Mouse (Mus musculus) heart, adult 8-10 months (tissue): ENCODE measurements around the gene Gm4737. TPM values are rescaled to one million over a fixed set of nuclear protein-coding genes. Genes with fewer than 3 reads are reported as not detected.
"Not testable (repeated sequence)": the region's sequence is repeated elsewhere in the genome, so short reads cannot be mapped to it uniquely, and the experiment has no call there.

Experiments used
- DNase-seq: peaks from one replicate; pipeline ENCODE4 v3.0.0; 2022; ENCODE audit warnings: low spot score
- total RNA-seq, 4 experiments: library from RNA; stranded (reverse); gene quantifications; 2 replicates each; pipeline ENCODE4 v1.2.4; 2022

Gm4737 gene
- total RNA-seq: 10 to 100 TPM; 10.0 to 12.8 (median 12.0) TPM

DNA sequence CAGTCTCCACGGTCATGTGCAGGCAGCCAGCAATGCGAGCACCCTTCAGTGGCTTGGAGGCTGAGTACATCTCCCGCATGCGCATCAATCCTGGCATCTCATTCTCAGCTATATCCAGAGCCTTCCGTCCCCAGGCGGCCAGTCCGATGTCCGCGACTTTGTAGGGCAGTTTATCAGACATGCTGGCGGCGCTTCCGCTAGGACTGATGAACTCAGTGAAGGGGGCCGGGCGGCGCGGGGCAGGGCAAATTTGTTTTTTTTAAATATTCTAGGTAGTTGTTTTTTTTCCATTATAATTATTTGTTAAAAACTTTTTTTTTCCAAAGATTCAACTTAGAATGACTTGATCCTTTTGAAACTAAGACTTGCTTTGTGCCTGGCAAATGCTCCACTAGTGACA is at the start of gene Gm4737:
Gm4737 (minus strand) TSS at position 246 of the 400 bp plus-strand sequence.
- DNase-seq: not testable (repeated sequence)

GRCm38 (mm10) chr16:46195792-46196191 is 40.9 kb upstream of the Gm4737 start:
- DNase-seq: no peak

DNA sequence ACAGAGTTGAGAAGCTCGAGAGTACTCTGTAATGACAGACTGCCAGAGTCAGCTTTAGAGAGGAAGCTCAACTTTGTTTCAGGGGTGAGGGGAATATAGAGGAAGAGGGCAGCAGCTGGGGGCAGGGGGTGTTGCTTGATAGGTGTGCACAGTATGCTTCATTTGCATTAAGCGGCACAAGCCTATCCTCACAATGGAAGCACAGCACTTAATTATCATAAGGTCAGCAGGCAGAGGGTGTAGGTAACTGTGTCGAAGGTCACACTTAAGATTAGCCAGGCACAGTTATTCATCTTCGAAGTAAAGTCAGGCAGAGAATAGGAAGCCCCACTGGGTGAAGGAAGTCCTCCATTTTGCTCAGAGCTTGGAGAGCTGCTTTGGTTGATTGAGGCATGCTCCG is 28.2 kb upstream of the Gm4737 start:
- no peak for DNase-seq

DNA sequence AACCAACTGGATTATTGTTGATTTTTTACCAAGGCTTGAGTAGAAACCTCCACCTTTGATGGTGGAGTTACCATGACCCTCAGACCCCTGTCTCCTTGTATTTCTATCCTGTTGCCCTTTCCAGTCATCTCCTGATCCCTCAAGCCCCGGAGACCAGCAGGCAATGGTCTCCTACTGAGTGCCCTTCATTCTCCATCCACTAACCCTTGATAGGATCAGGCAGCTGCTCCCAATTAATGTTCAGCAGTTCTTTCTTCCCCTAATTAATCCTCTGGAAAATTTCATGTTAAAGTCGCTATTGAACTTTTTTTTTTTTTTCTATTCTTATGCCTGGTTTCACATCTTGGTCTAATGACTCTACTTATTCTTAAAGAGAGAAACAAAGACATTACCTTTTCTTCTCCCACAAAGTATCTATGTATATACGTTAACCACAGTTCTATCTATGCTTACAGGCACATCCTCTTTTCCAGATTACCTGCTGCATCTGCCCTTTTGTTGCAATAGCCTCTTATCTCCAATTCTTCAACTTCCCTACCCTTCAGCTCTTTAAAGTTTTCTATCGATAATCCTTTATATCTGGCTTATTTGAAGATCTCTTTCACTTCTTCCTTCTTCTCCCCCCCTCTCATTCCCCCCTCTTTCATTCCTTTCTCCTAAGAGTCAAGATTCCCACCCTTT is 23.4 kb upstream of the Gm4737 start:
- DNase-seq: no peak

- DNase-seq: no peak
Measured at GRCm38 (mm10) chr16:46173039-46173438, 18.2 kb upstream of the Gm4737 start.

DNA sequence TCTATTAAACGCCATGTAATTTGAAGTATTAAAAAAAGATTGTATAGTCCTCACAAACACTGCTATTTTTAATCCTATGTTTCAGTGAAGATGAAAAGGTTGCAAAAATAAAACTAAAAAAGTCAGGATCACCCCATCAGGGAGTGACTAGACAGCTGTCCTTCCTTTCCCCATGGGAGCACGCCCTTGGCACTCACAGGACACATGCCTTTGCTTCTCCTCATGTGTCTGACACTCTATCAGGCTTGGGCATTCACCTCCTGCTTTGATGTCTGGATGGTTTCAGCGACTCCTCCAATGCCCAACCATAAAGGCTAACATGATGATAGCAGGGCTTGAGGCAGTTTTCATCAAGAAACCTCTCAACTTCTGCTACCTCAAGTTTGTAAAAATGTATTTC is 12.1 kb upstream of the Gm4737 start:
- no peak for DNase-seq

- DNase-seq: peak; percentile 13
Measured at GRCm38 (mm10) chr16:46165305-46165704, 10.4 kb upstream of the Gm4737 start.

- no peak for DNase-seq
Measured at GRCm38 (mm10) chr16:46151141-46151540, 3.7 kb downstream of the Gm4737 start.

DNA sequence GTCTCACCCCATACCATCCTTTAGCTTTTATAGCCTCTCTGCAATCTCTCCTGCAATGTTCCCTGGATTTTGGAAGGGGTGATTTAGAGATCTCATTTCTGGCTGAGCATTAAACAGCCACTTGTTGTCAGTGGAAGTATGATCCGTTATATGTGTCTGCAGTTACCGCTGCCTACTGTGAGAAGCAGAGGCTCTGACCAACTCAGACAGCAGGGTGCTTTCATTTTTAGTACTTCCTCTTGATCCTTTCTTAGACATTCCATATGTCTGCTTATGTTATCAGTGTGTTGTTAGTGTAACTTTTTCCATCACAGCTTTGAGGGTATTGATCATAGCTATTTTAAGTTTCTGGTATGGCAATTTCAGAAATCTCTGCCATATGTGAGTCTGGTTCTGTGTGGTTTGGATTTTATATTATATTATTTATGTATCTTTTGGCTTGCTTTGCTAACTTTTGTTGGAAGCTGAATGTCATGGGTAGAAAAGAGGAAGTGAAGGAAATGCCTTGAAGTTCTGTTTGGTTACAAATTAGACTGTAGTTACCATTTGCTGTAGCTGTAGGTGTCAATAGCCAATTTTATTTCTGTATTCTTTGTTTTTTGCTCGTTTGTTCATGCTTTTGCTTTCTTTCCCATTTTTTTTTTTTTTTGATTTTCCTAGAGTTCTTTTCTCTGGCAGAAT is 6.1 kb downstream of the Gm4737 start:
- DNase-seq: no peak

GRCm38 (mm10) chr16:46146962-46147361 is 7.9 kb downstream of the Gm4737 start:
- DNase-seq: no peak

DNA sequence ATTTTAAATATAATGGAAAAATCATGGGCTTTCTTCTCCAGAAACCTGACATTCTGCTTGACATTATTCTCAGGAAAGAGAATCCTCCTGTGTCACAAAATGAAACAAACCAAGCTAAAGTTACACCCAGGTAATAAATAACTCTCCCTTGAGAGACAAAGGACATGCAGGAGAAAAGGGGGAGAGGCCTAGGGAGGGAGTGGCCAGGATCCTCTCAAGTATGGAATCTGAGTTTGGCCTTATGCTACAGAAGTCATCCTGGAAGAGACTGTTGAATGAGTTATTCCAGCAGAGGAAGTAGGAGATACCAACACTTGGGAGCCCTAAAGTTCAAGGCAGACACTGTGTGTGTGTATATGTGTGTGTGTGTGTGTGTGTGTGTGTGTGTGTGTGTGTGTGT is 32.6 kb downstream of the Gm4737 start:
- DNase-seq: no peak

DNA sequence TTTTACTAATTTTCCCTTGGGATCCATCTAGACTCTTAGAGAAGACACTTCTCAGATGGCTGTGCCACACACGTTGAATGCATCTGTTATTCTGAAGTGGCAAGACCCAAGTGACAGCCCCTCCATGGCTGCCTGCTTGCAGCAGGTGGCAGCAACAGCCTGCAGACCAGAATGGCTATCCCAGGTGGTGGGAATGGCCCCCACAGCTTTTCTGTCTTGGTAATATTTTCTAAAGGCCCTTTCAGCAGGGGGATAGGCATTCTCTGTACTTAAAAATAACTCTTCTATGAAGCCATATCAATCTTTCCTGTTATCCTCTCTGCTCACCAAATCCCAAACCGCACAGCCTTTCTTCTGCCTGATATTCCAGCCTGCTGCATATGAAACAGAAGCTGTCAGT is 33.5 kb downstream of the Gm4737 start:
- peak; percentile 1 for DNase-seq

DNA sequence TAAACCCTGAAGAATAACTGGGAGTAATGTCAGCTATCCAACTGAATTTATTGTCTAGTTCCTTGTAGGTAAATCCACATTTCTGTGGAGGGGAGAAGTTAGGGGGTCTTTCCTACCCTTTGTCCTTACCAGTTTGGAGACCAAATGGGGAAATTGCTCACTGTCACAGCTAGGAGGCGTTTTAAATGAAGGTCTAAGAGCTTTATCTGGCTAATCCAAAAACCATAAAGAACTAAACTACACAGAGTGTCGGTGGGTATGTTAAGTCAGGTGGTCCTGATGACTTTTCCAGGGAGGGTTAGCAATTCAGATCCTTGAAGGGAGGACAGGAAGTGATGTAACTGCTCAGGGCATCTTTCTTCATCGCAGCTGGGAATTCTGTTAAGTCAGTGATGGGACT is 34.3 kb downstream of the Gm4737 start:
- no peak for DNase-seq

DNA sequence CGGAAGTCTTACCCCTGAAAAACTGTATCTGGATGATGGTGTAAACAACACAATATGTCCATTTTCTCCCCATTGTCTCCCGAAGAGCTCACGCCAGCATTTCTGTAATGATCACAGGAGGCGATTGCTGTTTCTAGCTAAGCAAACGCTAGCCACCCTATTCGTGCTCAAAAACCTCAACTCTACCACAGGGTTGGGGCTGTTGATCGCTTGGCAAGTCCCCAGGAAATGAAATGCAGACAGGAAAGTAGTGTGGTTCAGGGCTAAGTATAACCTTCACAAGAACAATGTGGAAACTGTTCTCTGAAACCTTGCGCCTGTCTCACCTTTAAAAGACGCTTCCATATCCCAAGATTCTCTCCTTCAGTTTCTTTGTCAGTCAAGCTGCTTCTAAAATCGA is 34.9 kb downstream of the Gm4737 start, which contains the start of gene Cd96:
Cd96 (minus strand) TSS at position 232 of the 400 bp plus-strand sequence.
- DNase-seq: no peak

GRCm38 (mm10) chr16:46117645-46118044 is 37.2 kb downstream of the Gm4737 start:
- DNase-seq: no peak

DNA sequence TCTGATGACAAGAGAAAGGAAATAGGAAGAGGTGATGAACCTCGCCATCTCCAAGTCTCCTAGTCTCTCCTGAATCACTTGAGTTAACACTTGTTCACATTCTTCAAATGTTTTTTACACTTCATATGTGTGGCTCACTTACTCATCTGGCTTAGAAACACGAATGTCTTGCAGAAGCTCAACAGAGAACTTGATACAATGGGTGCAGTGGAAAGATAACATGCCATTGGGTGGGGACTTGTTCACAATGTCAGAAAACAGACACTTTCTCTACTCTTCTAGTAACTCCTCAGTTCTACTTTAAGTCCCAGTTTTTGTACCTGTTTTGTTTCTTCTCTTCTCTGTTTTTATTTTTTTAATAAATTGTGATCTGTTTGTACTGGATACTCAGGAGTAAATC is 40.1 kb downstream of the Gm4737 start:
- DNase-seq: no peak

DNA sequence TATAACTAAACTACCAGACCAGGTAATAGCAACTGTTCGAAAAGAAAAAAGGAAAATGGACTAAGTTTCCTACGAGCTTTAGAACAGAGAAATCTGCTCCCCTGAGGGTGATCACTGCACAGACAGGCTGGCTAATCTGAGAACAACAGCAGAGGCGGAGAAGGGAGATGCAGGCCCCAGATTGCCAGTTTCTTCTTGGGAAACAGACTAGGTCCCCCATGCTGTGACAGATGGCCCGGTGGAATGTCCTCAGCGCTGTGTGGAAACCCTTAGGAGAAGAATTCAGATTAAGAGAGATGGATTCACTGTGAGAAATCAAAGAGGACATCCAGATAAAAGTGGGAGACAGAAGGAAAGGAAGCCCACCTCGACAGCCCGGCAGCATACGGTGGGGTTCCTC is 45.3 kb downstream of the Gm4737 start:
- DNase-seq: no peak

DNA sequence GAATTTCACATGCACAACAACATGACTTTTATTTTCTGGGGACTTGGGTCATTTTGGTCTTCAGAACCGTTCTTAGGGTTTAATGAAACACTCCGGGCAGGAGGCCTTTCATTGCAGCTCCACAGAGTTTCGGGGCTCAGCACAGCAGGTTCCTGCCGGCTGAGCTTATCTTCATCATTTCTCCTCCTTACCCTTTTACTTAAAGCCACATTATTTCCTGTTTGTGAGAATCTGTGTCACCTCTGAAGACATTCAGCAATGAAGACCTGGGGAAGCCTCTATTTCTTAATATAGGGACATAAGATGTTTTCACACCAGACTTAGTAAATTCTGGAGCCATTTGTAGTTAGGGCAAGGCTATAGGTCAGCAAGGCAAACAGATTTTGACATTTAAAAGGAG is 47.4 kb downstream of the Gm4737 start:
- no peak for DNase-seq

GRCm38 (mm10) chr16:46104491-46104890 is 50.4 kb downstream of the Gm4737 start:
- DNase-seq: no peak
